ENCODE assay signal across 12 mouse cellular contexts in the genomic region with DNA sequence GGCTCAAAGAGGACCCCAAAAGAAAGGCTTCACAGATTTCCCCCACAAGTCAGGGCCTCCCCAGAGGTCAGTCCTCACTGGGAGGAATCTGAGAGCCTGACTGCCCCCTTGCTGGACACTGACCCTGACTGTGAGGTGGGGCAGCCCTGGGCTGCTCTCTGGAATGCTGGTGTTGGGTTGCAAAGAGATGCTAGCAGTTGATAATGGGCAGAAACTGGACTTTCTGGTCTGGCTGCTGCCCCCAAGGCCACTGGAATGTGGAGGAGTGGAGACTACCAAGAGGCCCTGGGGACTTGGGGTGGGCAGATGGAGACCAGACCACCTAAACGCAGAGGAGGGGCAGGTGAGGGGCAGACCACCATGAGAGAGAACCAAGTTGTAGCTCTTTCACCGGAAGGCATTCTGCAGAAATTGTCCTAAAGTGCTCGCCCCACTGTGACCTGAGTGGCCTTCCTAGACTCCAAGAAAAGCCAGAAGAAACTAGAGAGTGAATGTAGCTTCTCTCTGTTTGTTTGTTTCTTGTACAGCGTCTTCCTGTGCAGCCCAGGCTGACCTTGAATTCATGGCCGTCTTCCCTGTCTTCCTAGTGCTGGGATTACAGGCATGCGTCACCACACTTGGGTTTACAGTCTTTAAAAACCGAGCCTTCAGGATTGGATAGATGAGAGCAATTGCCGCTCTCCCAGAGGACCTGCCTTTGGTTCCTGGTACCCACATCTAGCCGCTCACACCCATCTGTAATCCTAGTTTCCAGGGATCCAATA. TPM values are rescaled to one million over a fixed set of nuclear protein-coding genes. Genes with fewer than 3 reads are reported as not detected.
DNase-seq lines count a peak whose midpoint lies in the region; ATAC-seq and TF ChIP-seq lines count a peak whose summit lies in the region.
"Had no signal": no experiment of that assay in that cellular context is flagged by ENCODE, and none has a peak within 500 bp of the region (broad histone marks: within the 10 kb centered on the region; RNA-seq: fewer than 3 reads in every experiment).

No protein-coding gene starts in this region.

- 43% methylated on average over 9 of the region's 9 CpGs for WGBS in kidney, postnatal 0 days

- intact Hi-C loops in left cerebral cortex, postnatal 4 days (cut with DNase I), result no loop called here

- no peaks in the 10 kb centered on the region for H3K9me3 ChIP-seq in kidney, postnatal 0 days (replicated peaks; ENCODE audit: low read length)
- H3K9me3 ChIP-seq: hindbrain, embryonic 15.5 days had no signal

- no peak overlapping the region for H3K9ac ChIP-seq in kidney, postnatal 0 days (ENCODE audit: low read depth, low read length)
- H3K9ac ChIP-seq: hindbrain, embryonic 15.5 days; liver, postnatal 0 days had no signal

- ATAC-seq in kidney, postnatal 0 days (replicated peaks; ENCODE audit: low FRiP score, low read depth), result peak; percentile 78; the same call in 1 of the 2 replicates
- ATAC-seq: liver, postnatal 0 days had no signal

- no peak overlapping the region for H3K4me3 ChIP-seq in kidney, postnatal 0 days (replicated peaks; ENCODE audit: low read depth, low read length)
- H3K4me3 ChIP-seq: hindbrain, embryonic 15.5 days; myocyte had no signal

- peaks cover 36% of the 10 kb centered on the region for H3K4me1 ChIP-seq in kidney, postnatal 0 days (replicated peaks; ENCODE audit: insufficient read depth, low read length)

- no peak overlapping the region for H3K4me2 ChIP-seq in kidney, postnatal 0 days (ENCODE audit: low read length)
- H3K4me2 ChIP-seq: hindbrain, embryonic 15.5 days had no signal

- no peak for TF ChIP-seq CTCF in kidney, postnatal 0 days (IDR thresholded peaks at IDR 0.05; ENCODE audit: low read depth)

- no peaks in the 10 kb centered on the region for H3K36me3 ChIP-seq in kidney, postnatal 0 days (ENCODE audit: insufficient read depth, low read length)

- no peaks in the 10 kb centered on the region for H3K27me3 ChIP-seq in kidney, postnatal 0 days (ENCODE audit: insufficient read depth, low read length)
- H3K27me3 ChIP-seq: hindbrain, embryonic 15.5 days had no signal

- DNase-seq in adrenal gland, postnatal 36 days, result peak; percentile 46 to 54
- no peak for DNase-seq in adrenal gland, postnatal 25 days
- peak; percentile 30 for DNase-seq in ovary, postnatal 36 days (ENCODE audit: low spot score)
- no peak for DNase-seq in ovary, postnatal 10 days (ENCODE audit: low spot score)
- peak; percentile 70 for DNase-seq in kidney, postnatal 0 days (ENCODE audit: low spot score)
- peak; percentile 32 for DNase-seq in urinary bladder, postnatal 25 days (ENCODE audit: low spot score)
- no peak for DNase-seq in left cerebral cortex, postnatal 4 days
- DNase-seq in cerebellum, postnatal 10 days, result no peak
- DNase-seq: liver, postnatal 0 days had no signal

- H3K27ac ChIP-seq in kidney, postnatal 0 days, result peak overlapping the region; percentile 83
- H3K27ac ChIP-seq: hindbrain, embryonic 15.5 days had no signal

RNA-seq across cellular contexts. Expression of gene Igdcc3, which starts 13.9 kb away (rescaled TPM):
- 1 to 10 TPM; 1.2 to 1.9 TPM for total RNA-seq in adrenal gland, postnatal 36 days (2021)
- total RNA-seq in adrenal gland, postnatal 25 days (2021), result 1.2 and 1.3 TPM in 2 replicates
- 2.2 and 2.4 TPM in 2 replicates for polyA plus RNA-seq in kidney, postnatal 0 days (2015; fragmentation: Nextera tagmentation; extraction: Ambion mirVana)
- total RNA-seq in left cerebral cortex, postnatal 4 days (2021), result 1 to 10 TPM; 5.1 to 6.0 TPM
- total RNA-seq: common myeloid progenitor, adult 5-6 weeks had no signal
- polyA plus RNA-seq: liver, postnatal 0 days; myocyte had no signal

RNA-seq across cellular contexts. Expression of gene Parp16, which starts 40.3 kb away (rescaled TPM):
- total RNA-seq in adrenal gland, postnatal 36 days (2021), result 10 to 100 TPM; 11.8 to 21.2 TPM
- 26.8 and 26.9 TPM in 2 replicates for total RNA-seq in adrenal gland, postnatal 25 days (2021)
- 8.4 and 8.6 TPM in 2 replicates for polyA plus RNA-seq in kidney, postnatal 0 days (2015; fragmentation: Nextera tagmentation; extraction: Ambion mirVana)
- total RNA-seq in left cerebral cortex, postnatal 4 days (2021), result 1 to 10 TPM; 5.8 to 6.9 TPM

RNA-seq across cellular contexts. Expression of gene Igdcc4, which starts 53.6 kb away (rescaled TPM):
- total RNA-seq in adrenal gland, postnatal 36 days (2021), result 10 to 100 TPM; 31.8 to 32.6 TPM
- 31.7 and 42.0 TPM in 2 replicates for total RNA-seq in adrenal gland, postnatal 25 days (2021)
- 4.9 and 5.2 TPM in 2 replicates for polyA plus RNA-seq in kidney, postnatal 0 days (2015; fragmentation: Nextera tagmentation; extraction: Ambion mirVana)
- total RNA-seq in left cerebral cortex, postnatal 4 days (2021), result 10 to 100 TPM; 40.6 to 42.0 TPM

Comparison
In these comparisons a context has a peak if more than half of its experiments do, and no peak if none do; other contexts are left out.
1. DNase-seq: peak in adrenal gland, postnatal 36 days (2 of 2), ovary, postnatal 36 days (single experiment), kidney, postnatal 0 days (single experiment) and urinary bladder, postnatal 25 days (single experiment); none in adrenal gland, postnatal 25 days (single experiment), ovary, postnatal 10 days (single experiment), left cerebral cortex, postnatal 4 days (single experiment) and cerebellum, postnatal 10 days (0 of 2).